In the genomic region with DNA sequence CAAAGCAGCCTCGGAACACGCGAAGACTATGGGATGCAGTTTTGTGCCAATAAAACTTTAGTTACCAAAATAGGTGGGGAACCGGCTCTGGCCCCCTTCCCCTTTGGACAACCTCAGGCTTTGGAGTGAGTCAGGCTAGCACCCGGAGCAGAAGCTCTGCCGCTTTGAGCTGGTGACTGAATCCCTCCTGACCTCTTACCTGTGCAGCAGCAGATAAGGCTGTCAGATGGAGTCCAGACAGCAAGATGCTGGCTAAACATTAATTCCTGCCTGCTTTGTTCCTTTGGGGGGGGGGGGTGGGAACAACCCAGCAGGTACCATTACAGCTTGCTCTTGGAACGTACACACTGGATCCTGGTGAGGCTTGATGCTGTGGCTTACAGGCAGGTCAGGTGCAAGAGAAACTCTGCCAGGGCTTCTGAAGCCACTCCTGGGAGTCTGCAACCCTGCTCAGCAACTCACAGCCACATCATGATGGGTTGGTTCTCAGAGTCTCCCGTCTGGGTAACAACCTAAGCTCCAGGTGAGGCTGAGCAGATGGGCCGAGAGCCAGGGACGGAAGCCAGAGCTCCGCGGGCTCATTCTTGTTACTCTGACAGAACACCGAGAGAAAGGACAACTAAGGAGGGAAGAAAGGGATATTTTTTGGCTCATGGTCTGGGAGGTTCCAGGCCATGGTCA, we compare ENCODE assay signal across 12 mouse cellular contexts. TPM values are rescaled to one million over a fixed set of nuclear protein-coding genes. Genes with fewer than 3 reads are reported as not detected.
DNase-seq lines count a peak whose midpoint lies in the region; ATAC-seq lines count a peak whose summit lies in the region.
"Had no signal": no experiment of that assay in that cellular context is flagged by ENCODE, and none has a peak within 500 bp of the region (broad histone marks: within the 10 kb centered on the region; RNA-seq: fewer than 3 reads in every experiment).

No protein-coding gene starts in this region.

- no peaks in the 10 kb centered on the region for H3K9me3 ChIP-seq in liver, embryonic 11.5 days (ENCODE audit: control insufficient read depth, low read length)
- no peaks in the 10 kb centered on the region for H3K9me3 ChIP-seq in midbrain, embryonic 13.5 days
- H3K9me3 ChIP-seq: heart, embryonic 13.5 days had no signal

- ATAC-seq in liver, embryonic 11.5 days (replicated peaks; ENCODE audit: low FRiP score): peak; percentile 22; the same call in 1 of the 2 replicates
- no peak for ATAC-seq in midbrain, embryonic 13.5 days
- ATAC-seq: Patski had no signal

- no peaks in the 10 kb centered on the region for H3K36me3 ChIP-seq in liver, embryonic 11.5 days (ENCODE audit: control insufficient read depth, insufficient read depth, low read length)
- H3K36me3 ChIP-seq in midbrain, embryonic 13.5 days: no peaks in the 10 kb centered on the region
- H3K36me3 ChIP-seq: heart, embryonic 13.5 days had no signal

- no peak overlapping the region for H3K4me3 ChIP-seq in liver, embryonic 11.5 days (ENCODE audit: low read depth, low read length)
- H3K4me3 ChIP-seq in midbrain, embryonic 13.5 days (replicated peaks): no peak overlapping the region
- H3K4me3 ChIP-seq: heart, embryonic 13.5 days had no signal

- WGBS in liver, embryonic 11.5 days: 85% methylated on average over 13 of the region's 13 CpGs
- 93% methylated on average over 13 of the region's 13 CpGs for WGBS in midbrain, embryonic 13.5 days

- no peaks in the 10 kb centered on the region for H3K27me3 ChIP-seq in liver, embryonic 11.5 days (replicated peaks; ENCODE audit: control insufficient read depth, insufficient read depth, low read length)
- no peaks in the 10 kb centered on the region for H3K27me3 ChIP-seq in midbrain, embryonic 13.5 days
- H3K27me3 ChIP-seq: heart, embryonic 13.5 days; Patski had no signal

- no peak for DNase-seq in liver, embryonic 11.5 days (ENCODE audit: low spot score)
- DNase-seq in liver: no peak
- DNase-seq in fat pad, adult 2 months (ENCODE audit: extremely low read depth, low read depth, low spot score): peak; percentile 46
- DNase-seq in kidney, postnatal 25 days: peak; percentile 62 to 70
- DNase-seq in yolk sac, embryonic 10.5 days (ENCODE audit: low spot score): peak; percentile 70
- DNase-seq in left cerebral cortex, adult 18-20 months (ENCODE audit: low spot score in 2 of 2): no peak
- DNase-seq: adrenal gland, postnatal 10 days; lung, postnatal 14 days; right cerebral cortex, postnatal 25 days had no signal

- peaks cover 10% of the 10 kb centered on the region for H3K4me1 ChIP-seq in liver, embryonic 11.5 days (replicated peaks; ENCODE audit: control insufficient read depth, insufficient read depth, low read length)
- peaks cover 26% of the 10 kb centered on the region for H3K4me1 ChIP-seq in midbrain, embryonic 13.5 days (replicated peaks)

- no peak overlapping the region for H3K4me2 ChIP-seq in liver, embryonic 11.5 days
- no peak overlapping the region for H3K4me2 ChIP-seq in midbrain, embryonic 13.5 days (replicated peaks)
- H3K4me2 ChIP-seq: heart, embryonic 13.5 days had no signal

- no peak overlapping the region for H3K27ac ChIP-seq in liver, embryonic 11.5 days (ENCODE audit: low read depth, low read length)
- no peak overlapping the region for H3K27ac ChIP-seq in midbrain, embryonic 13.5 days
- H3K27ac ChIP-seq: heart, embryonic 13.5 days had no signal

- H3K9ac ChIP-seq in liver, embryonic 11.5 days (ENCODE audit: low read depth, low read length): no peak overlapping the region
- no peak overlapping the region for H3K9ac ChIP-seq in midbrain, embryonic 13.5 days (replicated peaks)
- H3K9ac ChIP-seq: heart, embryonic 13.5 days had no signal

RNA-seq across cellular contexts. Expression of a gene that starts 54.2 kb away (rescaled TPM):
- 4.0 and 4.4 TPM in 2 replicates for polyA plus RNA-seq in liver, embryonic 11.5 days (2014; fragmentation: Nextera tagmentation; extraction: Ambion mirVana)
- 10 to 100 TPM; 76.8 to 79.4 TPM for total RNA-seq in left cerebral cortex, adult 18-20 months (2021)
- polyA plus RNA-seq in midbrain, embryonic 13.5 days (2015; fragmentation: Nextera tagmentation; extraction: Ambion mirVana): 18.7 and 23.5 TPM in 2 replicates

Comparison
In these comparisons a context has a peak if more than half of its experiments do, and no peak if none do; other contexts are left out.
1. DNase-seq: peak in fat pad, adult 2 months (single experiment), kidney, postnatal 25 days (2 of 2) and yolk sac, embryonic 10.5 days (single experiment); none in liver, embryonic 11.5 days (single experiment), liver (single experiment) and left cerebral cortex, adult 18-20 months (0 of 2).